10 mouse cellular contexts compared by ENCODE assay signal in the genomic region with DNA sequence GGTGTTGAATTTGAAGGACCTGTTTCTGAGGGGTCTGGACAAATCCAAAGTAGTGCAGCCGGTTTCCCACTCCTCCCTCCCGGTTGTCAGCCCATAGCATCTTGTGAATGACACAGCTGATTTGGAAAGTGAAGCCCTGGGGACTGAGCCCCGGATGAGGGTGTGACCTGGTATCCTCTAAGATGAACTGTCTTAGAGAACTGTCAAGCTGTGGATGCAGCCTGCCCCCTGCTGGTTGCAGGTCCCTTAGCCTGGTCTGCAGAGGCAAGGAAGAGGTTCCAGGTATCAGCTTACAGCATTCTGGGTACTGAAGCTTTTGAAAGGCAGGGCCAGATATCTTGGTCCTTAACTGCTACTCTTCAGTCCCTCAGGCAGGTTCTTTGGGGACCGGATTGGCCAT. TPM values are rescaled to one million over a fixed set of nuclear protein-coding genes. Genes with fewer than 3 reads are reported as not detected.
DNase-seq lines count a peak whose midpoint lies in the region; ATAC-seq and TF ChIP-seq lines count a peak whose summit lies in the region.
"Had no signal": no experiment of that assay in that cellular context is flagged by ENCODE, and none has a peak within 500 bp of the region (broad histone marks: within the 10 kb centered on the region; RNA-seq: fewer than 3 reads in every experiment).

No protein-coding gene starts in this region.

- TF ChIP-seq POLR2A in limb, embryonic 14.5 days (IDR thresholded peaks at IDR 0.05; ENCODE audit: borderline replicate concordance, extremely low read depth, insufficient read depth, insufficient read length), result no peak

- DNase-seq in kidney, adult 11 months, result peak; percentile 54
- peak; percentile 53 to 64 for DNase-seq in adrenal gland, postnatal 4 days (ENCODE audit: low spot score in 2 of 2)
- peak; percentile 83 for DNase-seq in induced T-regulatory cell, adult 2 months (ENCODE audit: low read depth)
- peak; percentile 60 for DNase-seq in limb, embryonic 14.5 days (ENCODE audit: low spot score)
- peak; percentile 39 for DNase-seq in testis, postnatal 14 days (ENCODE audit: low spot score)

- peaks cover 4% of the 10 kb centered on the region; the same call in 1 of the 2 replicates for H3K4me1 ChIP-seq in kidney, embryonic 16.5 days (ENCODE audit: insufficient read depth, low read length)
- no peaks in the 10 kb centered on the region for H3K4me1 ChIP-seq in limb, embryonic 14.5 days (ENCODE audit: control insufficient read depth, insufficient read depth, low read length)
- H3K4me1 ChIP-seq: embryonic facial prominence, embryonic 15.5 days had no signal

- H3K27me3 ChIP-seq in kidney, embryonic 16.5 days (ENCODE audit: insufficient read depth, low read length), result no peaks in the 10 kb centered on the region
- no peaks in the 10 kb centered on the region for H3K27me3 ChIP-seq in limb, embryonic 14.5 days (ENCODE audit: control insufficient read depth, insufficient read depth, low read length)
- H3K27me3 ChIP-seq: embryonic facial prominence, embryonic 15.5 days; stomach, embryonic 15.5 days had no signal

- no peaks in the 10 kb centered on the region for H3K9me3 ChIP-seq in kidney, embryonic 16.5 days (ENCODE audit: low read length)
- no peaks in the 10 kb centered on the region for H3K9me3 ChIP-seq in limb, embryonic 14.5 days (ENCODE audit: control insufficient read depth, low read length)
- H3K9me3 ChIP-seq: embryonic facial prominence, embryonic 15.5 days; stomach, embryonic 15.5 days had no signal

- no peak overlapping the region for H3K27ac ChIP-seq in kidney, embryonic 16.5 days (ENCODE audit: low read length)
- H3K27ac ChIP-seq in limb, embryonic 14.5 days (replicated peaks; ENCODE audit: low read depth, low read length), result no peak overlapping the region
- H3K27ac ChIP-seq: embryonic facial prominence, embryonic 15.5 days; stomach, embryonic 15.5 days had no signal

- H3K4me2 ChIP-seq in kidney, embryonic 16.5 days (replicated peaks; ENCODE audit: low read depth, low read length), result no peak overlapping the region
- no peak overlapping the region for H3K4me2 ChIP-seq in limb, embryonic 14.5 days (replicated peaks; ENCODE audit: low read depth, low read length, severe bottlenecking)
- H3K4me2 ChIP-seq: embryonic facial prominence, embryonic 15.5 days; stomach, embryonic 15.5 days had no signal

- WGBS in kidney, embryonic 16.5 days, result 19% methylated on average over 4 of the region's 4 CpGs
- WGBS in limb, embryonic 14.5 days, result 34% methylated on average over 4 of the region's 4 CpGs

- ATAC-seq in kidney, embryonic 16.5 days (ENCODE audit: low FRiP score, low TSS enrichment), result no peak
- ATAC-seq in erythroid progenitor cell, adult 5-6 weeks (replicated peaks; ENCODE audit: low FRiP score, poor library complexity, severe bottlenecking), result 0 out of 2 replicates have a peak, but pooled peaks have one; percentile 43
- 0 out of 2 replicates have a peak, but pooled peaks have one; percentile 6 for ATAC-seq in limb, embryonic 14.5 days (ENCODE audit: low FRiP score, low read depth)
- ATAC-seq in neutrophil, adult 5-6 weeks (ENCODE audit: extremely low read depth, insufficient number of reproducible peaks, low FRiP score, poor library complexity, severe bottlenecking), result peak; percentile 84

- peaks cover 13% of the 10 kb centered on the region; the same call in 1 of the 2 replicates for H3K36me3 ChIP-seq in kidney, embryonic 16.5 days (ENCODE audit: insufficient read depth, low read length)
- H3K36me3 ChIP-seq in limb, embryonic 14.5 days (ENCODE audit: control insufficient read depth, insufficient read depth, low read length), result peaks cover 48% of the 10 kb centered on the region

- H3K9ac ChIP-seq in kidney, embryonic 16.5 days (replicated peaks; ENCODE audit: low read length), result no peak overlapping the region
- no peak overlapping the region for H3K9ac ChIP-seq in limb, embryonic 14.5 days (ENCODE audit: low read depth, low read length, severe bottlenecking)
- H3K9ac ChIP-seq: embryonic facial prominence, embryonic 15.5 days; stomach, embryonic 15.5 days had no signal

- H3K4me3 ChIP-seq in kidney, embryonic 16.5 days (ENCODE audit: low read length), result no peak overlapping the region
- H3K4me3 ChIP-seq in limb, embryonic 14.5 days (replicated peaks; ENCODE audit: low read length), result no peak overlapping the region
- H3K4me3 ChIP-seq: embryonic facial prominence, embryonic 15.5 days; stomach, embryonic 15.5 days had no signal

RNA-seq across cellular contexts. Expression of gene Celf6, which starts 12.1 kb away (rescaled TPM):
- polyA plus RNA-seq in kidney, embryonic 16.5 days (2015; fragmentation: Nextera tagmentation; extraction: Ambion mirVana), result 0.32 and 0.53 TPM in 2 replicates
- 10 to 100 TPM in 1 of 2 experiments, 1 to 10 TPM in 1; 8.0 to 11.5 TPM for total RNA-seq in adrenal gland, postnatal 4 days (2021)
- total RNA-seq in erythroid progenitor cell, adult 5-6 weeks (2015; ENCODE audit: low replicate concordance), result not detected in 2 replicates
- total RNA-seq in erythroid progenitor cell, adult 5-6 weeks (2017; ENCODE audit: low replicate concordance), result not detected in 2 replicates
- 0.06 and 0.16 TPM in 2 replicates for polyA plus RNA-seq in limb, embryonic 14.5 days (2012; rRNA removed)
- not detected in 2 replicates for polyA plus RNA-seq in limb, embryonic 14.5 days (2014; fragmentation: Nextera tagmentation; extraction: Ambion mirVana)
- not detected in 2 replicates for total RNA-seq in neutrophil, adult 5-6 weeks (2017)

RNA-seq across cellular contexts. Expression of gene Tmem202, which starts 26.0 kb away (rescaled TPM):
- 0.27 TPM in 1 of 2 replicates, not detected in the other for polyA plus RNA-seq in kidney, embryonic 16.5 days (2015; fragmentation: Nextera tagmentation; extraction: Ambion mirVana)
- total RNA-seq in adrenal gland, postnatal 4 days (2021), result 1 to 10 TPM; 1.3 to 2.0 TPM
- 3.6 TPM in 1 of 2 replicates, not detected in the other for total RNA-seq in erythroid progenitor cell, adult 5-6 weeks (2015; ENCODE audit: low replicate concordance)
- not detected in 2 replicates for total RNA-seq in erythroid progenitor cell, adult 5-6 weeks (2017; ENCODE audit: low replicate concordance)
- 0.10 TPM in 2 replicates for polyA plus RNA-seq in limb, embryonic 14.5 days (2012; rRNA removed)
- not detected in 2 replicates for polyA plus RNA-seq in limb, embryonic 14.5 days (2014; fragmentation: Nextera tagmentation; extraction: Ambion mirVana)
- total RNA-seq in neutrophil, adult 5-6 weeks (2017), result 5.4 and 6.2 TPM in 2 replicates
- polyA plus RNA-seq: embryonic facial prominence, embryonic 15.5 days; stomach, embryonic 15.5 days had no signal

RNA-seq across cellular contexts. Expression of gene Hexa, which starts 26.3 kb away (rescaled TPM):
- polyA plus RNA-seq in kidney, embryonic 16.5 days (2015; fragmentation: Nextera tagmentation; extraction: Ambion mirVana), result 69.7 and 78.1 TPM in 2 replicates
- 10 to 100 TPM; 74.9 to 81.7 TPM for total RNA-seq in adrenal gland, postnatal 4 days (2021)
- total RNA-seq in erythroid progenitor cell, adult 5-6 weeks (2015; ENCODE audit: low replicate concordance), result 19.7 and 23.4 TPM in 2 replicates
- total RNA-seq in erythroid progenitor cell, adult 5-6 weeks (2017; ENCODE audit: low replicate concordance), result 24.5 and 28.0 TPM in 2 replicates
- 82.0 and 110 TPM in 2 replicates for polyA plus RNA-seq in limb, embryonic 14.5 days (2012; rRNA removed)
- 94.9 and 109 TPM in 2 replicates for polyA plus RNA-seq in limb, embryonic 14.5 days (2014; fragmentation: Nextera tagmentation; extraction: Ambion mirVana)
- 104 and 105 TPM in 2 replicates for total RNA-seq in neutrophil, adult 5-6 weeks (2017)

RNA-seq across cellular contexts. Expression of gene Parp6, which starts 51.5 kb away (rescaled TPM):
- polyA plus RNA-seq in kidney, embryonic 16.5 days (2015; fragmentation: Nextera tagmentation; extraction: Ambion mirVana), result 23.6 and 30.0 TPM in 2 replicates
- total RNA-seq in adrenal gland, postnatal 4 days (2021), result 10 to 100 TPM; 31.6 to 32.2 TPM
- 15.1 and 18.0 TPM in 2 replicates for total RNA-seq in erythroid progenitor cell, adult 5-6 weeks (2015; ENCODE audit: low replicate concordance)
- 0.90 and 3.3 TPM in 2 replicates for total RNA-seq in erythroid progenitor cell, adult 5-6 weeks (2017; ENCODE audit: low replicate concordance)
- polyA plus RNA-seq in limb, embryonic 14.5 days (2012; rRNA removed), result 55.2 and 57.0 TPM in 2 replicates
- polyA plus RNA-seq in limb, embryonic 14.5 days (2014; fragmentation: Nextera tagmentation; extraction: Ambion mirVana), result 20.3 and 31.1 TPM in 2 replicates
- 60.6 and 61.4 TPM in 2 replicates for total RNA-seq in neutrophil, adult 5-6 weeks (2017)
